Mouse (Mus musculus): ENCODE results near the gene Spryd4.
"Not testable (repeated sequence)": the region's sequence is repeated elsewhere in the genome, so short reads cannot be mapped to it uniquely, and the experiment has no call there.

Gene Spryd4

DNA sequence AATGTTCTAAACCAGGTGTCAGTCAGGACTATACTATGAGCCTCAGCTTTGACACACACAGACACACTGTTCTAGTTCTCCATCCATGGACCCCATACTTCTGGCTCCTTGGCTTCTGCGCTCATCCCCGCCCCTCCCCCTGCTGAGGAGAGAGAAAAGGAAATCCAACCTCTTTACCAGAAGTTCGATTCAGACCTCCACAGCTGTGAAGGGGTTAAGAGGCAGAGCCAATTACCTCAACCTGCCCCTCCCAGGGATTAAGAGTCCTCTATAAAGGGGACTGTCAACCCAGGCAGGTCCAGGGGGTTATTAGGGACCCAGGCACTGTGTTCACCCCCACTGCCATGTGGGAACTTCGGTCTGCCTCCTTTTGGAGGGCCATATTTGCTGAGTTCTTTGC, 13.9 kb upstream of the Spryd4 start, which contains the start of gene Mip:
Gene Mip, plus strand, starts transcription at position 301 of the 400 bp plus-strand sequence.
- DNase-seq (ENCODE audit: low spot score), result no peak

DNA sequence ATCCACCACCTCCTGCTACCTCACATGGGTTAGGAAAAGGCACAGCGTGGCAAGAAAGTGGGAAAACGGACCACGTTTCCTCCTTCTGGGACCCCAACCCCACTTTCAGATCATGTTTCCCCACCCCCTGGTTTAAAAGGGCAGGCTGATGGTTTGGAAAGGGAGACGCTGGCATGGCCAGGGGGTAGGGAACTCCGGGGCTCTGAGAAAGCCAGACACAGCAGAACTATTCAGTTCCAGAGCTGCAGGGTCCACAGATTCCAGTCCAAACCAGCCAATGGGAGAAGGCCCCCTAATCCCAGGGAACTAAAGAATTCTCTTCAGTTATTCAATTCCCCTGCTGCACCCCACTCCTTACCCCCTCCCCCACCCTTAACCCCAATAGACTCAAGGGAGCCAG, 13.5 kb upstream of the Spryd4 start:
- DNase-seq (ENCODE audit: low spot score), result no peak

DNA sequence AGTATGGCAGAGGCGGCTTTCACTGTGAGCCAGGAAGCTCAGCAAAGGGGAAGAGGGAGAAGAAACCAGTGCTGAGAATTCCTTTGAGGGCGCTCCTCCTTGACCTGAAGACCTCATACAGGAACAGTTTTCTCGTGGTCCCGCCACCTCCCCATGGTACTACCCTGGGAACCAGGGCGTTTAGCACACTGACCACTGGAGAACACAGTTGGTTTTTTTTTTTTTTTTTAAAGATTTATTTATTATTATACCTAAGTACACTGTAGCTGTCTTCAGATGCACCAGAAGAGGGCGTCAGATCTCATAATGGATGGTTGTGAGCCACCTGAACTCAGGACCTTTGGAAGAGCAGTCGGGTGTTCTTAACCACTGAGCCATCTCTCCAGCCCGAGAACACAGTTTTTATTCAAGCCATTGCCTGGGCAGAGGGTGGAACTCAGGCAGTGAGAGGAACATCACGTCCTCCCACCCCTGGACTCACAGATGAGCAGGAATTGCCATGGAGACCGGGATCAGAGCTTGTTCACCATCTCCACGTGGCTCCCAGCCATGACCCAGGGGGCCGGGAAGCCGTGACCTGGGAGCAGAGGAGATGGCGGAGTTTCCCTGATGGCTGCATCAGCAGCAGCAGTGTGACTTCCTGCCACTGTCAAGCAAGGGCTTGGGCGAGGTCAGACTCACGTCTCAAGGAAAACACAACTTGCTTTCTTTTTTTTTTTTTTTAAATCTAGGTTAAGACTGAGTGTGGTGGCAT, 10.1 kb upstream of the Spryd4 start:
- DNase-seq (ENCODE audit: low spot score), result no peak

DNA sequence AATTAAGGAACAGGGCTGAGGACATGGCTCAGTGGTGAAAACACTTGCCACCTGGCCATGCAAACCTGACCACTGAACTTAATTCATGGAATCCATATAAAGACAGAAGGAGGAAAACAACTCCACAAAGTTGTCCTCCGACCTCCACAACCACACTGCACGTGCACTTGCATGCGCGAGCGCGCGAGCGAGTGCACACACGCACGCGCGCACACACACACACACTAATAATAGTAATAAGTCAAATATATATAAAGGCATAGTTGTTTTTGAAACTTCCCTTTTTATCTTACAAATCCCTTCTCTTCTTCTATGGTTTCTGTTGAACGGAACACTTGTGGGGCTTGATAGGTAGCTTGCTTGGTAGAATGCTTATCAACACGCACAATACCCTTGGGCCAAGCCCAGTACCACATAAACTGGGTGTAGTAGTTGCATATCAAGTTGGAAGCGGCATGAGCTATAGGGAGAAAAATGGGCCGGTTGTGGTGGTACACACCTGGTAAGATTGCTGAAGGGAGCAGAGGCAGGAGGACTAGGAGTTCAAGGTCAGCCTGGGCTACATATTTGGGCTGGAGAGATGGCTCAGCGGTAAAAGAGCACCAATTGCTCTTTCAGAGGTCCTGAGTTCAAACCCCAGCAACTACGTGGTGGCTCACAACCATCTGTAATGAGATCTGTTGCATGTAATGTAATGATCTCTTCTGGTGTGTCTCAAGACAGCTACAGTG, 6.9 kb upstream of the Spryd4 start:
- no peak for DNase-seq (ENCODE audit: low spot score)

DNA sequence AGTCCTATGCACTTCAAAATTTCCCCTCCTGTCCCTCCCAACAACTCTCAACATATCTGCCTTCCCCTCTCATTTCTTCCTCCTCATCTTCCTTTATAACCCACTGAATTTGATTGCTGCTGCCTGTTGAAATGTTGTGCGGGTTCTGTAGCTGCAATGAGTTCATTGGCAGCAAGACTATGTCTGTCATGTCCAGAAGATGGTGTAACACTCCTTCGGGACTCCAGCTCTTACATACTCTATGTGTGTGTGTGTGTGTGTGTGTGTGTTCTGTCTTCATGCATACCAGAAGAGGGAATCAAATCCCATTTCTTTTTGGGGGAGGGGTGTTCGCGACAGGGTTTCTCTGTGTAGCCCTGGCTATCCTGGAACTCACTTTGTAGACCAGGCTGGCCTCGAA, 3.4 kb upstream of the Spryd4 start:
- no peak for DNase-seq (ENCODE audit: low spot score)

DNA sequence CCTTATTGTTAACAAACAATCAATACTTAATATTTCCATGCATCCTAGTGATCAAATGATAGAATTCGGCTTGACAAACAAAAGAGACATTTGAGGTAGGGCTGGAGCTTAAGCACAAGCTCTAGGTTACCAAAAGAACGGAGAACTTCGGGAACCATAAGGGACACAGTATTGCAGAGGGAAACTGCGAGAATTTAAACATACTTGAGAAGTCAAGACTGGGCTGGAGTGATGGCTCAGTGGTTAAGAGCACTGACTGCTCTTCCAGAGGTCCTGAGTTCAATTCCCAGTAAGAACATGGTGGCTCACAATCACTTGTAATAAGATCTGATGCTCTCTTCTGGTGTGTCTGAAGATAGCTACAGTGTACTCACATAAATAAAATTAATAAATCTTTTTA, 2.5 kb upstream of the Spryd4 start:
- not testable (repeated sequence) for DNase-seq (ENCODE audit: low spot score)

DNA sequence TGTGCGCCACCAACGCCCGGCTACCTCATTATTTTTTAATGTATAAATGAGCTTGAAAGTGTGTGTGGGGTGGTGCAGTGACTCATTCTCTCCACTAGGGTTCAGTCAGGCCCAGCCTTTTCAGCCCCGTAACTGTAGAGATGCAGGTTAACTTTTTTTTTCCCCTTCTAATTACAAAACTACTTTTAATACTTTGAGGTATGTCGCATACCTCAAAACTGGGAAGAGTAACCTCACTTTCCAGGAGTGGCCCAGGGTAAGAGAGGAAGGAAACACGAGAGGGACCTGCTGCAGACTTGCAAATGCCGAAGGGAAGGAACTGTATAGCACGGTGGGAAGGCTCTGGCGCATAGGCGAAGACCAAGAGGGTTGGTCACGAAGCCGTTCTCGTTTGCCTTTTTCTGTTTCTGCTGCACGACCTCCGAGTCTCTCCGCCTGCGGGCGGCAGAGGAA, 1.3 kb upstream of the Spryd4 start:
- DNase-seq (ENCODE audit: low spot score), result peak; percentile 35

DNA sequence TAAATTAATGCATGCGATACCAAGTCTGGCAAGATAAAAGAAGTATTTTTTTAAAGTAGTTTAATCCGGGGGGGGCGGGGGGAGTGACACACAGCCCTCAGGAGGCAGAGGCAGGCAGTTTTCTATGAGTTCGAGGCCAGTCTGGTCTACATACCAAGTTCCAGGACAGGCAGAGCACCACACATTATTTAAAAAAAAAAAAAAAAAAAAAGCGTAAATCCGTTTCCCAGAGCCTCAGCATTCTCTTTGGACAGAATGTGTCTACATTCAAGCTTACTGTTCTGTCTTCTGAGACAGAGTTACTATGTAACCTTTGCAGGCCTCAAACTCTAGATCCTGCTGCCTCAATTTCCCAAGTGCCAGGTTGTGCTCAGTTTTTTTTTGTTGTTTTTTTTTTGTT, 541 bp upstream of the Spryd4 start:
- DNase-seq (ENCODE audit: low spot score), result no peak

DNA sequence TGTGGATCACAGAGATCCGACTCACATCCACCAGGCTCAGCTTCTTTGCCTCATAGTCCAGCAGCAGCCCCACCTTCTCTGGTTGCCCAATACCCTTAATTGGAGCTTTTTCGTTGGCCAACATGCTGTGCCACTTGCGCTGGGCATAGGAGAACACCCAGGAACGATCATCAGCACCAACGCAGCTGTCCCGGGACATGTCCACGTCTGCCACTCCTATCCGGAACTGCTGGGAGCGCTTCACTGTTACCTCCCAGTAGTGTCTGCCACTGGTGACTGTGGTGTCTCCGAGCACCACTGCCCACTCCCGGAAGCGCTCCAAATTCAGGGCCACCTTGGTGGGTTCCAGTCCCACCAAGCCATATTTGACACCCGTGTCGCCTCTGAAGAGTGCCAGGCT, 653 bp downstream of the Spryd4 start:
- peak; percentile 16 for DNase-seq (ENCODE audit: low spot score)

DNA sequence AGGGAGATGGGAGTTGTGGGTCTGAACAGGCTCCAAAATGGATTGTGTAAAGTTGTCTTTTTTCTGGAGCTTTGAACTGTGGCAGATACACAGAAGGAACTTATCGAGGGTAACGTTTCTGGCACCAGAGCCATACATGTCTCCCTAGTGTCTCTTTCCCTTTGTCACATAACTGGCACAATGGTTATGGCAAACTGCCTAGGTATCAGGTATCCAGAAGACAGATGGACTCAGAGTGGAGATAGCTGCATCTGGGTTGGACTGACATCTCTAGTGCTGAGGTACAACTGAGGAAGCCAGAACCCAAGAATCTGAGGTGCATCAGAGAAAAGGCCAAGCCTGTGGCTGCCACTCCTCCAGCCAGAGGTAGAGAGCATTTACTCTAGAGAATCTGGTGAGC, 1.5 kb downstream of the Spryd4 start:
- DNase-seq (ENCODE audit: low spot score), result no peak

DNA sequence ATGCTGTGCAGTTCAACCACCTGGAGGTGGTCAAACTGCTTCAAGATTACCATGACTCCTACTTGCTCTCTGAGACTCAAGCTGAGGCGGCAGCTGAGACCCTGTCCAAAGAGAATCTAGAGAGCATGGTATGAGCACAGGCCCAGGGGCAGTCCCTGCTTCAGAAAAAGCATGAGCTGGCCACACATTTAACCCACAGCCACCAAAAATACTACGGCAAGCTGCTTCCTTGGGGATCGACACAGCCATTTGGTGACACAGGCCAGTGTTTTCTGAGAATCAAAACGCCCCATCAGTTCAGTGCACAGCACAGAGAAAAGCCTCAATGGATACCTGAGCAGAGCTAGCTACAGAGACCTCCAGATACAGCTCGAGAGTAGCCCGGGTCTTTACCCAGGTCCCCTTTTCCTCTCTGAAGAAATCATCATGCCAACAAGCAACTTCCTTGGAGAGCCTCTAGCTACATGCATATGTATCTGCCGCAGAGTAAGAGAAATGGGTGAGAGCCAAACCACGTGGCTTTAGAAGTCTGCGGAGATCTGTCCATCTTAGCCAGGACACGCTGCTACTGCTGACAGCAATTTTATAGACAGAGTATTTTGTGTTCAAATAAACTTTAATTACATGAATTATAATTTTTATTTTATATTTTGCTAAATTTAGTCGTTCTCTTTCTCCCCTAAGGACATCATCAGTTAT, 2.1 kb downstream of the Spryd4 start:
- DNase-seq (ENCODE audit: low spot score), result no peak

DNA sequence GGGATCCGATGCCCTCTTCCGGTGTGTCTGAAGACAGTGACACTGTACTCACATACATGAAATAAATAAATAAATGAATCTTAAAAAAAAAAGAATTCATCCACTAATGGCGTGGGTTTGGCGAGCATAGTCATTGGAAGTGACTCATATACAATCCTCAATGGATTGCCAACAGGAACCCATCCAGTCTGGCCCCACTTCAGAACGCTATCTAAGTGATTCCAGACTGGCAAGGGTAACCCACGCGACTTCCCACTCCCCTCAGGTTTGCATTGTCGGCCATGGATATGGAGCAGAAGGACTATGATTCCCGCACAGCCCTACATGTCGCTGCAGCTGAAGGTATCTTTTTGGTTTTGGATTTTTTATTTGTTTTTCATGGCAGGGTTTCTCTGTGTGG, 3.3 kb downstream of the Spryd4 start:
- no peak for DNase-seq (ENCODE audit: low spot score)

DNA sequence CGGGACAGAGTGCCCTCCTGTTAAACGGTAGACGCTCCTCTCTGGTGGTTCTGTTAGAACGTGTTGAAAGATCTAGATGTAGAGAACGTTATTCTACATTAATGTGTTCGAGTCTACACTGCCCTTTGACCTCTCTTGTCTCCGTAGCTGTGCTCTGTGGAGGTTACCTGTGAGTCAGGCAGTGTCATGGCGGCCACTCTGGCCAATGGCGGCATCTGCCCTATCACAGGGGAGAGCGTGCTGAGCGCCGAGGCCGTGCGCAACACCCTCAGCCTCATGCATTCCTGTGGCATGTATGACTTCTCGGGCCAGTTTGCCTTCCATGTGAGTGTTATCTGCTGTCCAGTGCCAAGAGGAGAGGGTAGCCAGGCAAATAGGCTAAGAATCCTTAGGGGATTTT, 6.7 kb downstream of the Spryd4 start:
- no peak for DNase-seq (ENCODE audit: low spot score)

DNA sequence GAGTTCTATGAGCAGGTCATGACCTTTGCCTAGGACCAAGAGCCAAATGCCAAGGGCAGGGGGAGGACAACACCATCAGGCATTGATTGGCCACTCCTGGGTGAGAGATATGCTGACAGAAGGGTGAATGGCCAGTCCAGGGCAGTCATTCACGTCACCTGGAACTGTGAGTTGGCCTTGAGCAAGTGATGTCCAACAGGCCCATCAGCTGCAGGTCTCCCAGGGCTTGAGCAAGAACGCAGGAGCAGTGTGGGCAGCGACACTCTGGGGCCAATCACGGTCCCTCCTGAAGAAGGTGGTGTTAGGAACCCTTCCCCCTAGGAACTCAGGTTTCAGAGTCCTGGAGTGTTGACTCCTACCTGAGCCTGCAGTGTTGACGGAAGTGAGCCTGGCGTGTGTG, 9.8 kb downstream of the Spryd4 start:
- no peak for DNase-seq (ENCODE audit: low spot score)

DNA sequence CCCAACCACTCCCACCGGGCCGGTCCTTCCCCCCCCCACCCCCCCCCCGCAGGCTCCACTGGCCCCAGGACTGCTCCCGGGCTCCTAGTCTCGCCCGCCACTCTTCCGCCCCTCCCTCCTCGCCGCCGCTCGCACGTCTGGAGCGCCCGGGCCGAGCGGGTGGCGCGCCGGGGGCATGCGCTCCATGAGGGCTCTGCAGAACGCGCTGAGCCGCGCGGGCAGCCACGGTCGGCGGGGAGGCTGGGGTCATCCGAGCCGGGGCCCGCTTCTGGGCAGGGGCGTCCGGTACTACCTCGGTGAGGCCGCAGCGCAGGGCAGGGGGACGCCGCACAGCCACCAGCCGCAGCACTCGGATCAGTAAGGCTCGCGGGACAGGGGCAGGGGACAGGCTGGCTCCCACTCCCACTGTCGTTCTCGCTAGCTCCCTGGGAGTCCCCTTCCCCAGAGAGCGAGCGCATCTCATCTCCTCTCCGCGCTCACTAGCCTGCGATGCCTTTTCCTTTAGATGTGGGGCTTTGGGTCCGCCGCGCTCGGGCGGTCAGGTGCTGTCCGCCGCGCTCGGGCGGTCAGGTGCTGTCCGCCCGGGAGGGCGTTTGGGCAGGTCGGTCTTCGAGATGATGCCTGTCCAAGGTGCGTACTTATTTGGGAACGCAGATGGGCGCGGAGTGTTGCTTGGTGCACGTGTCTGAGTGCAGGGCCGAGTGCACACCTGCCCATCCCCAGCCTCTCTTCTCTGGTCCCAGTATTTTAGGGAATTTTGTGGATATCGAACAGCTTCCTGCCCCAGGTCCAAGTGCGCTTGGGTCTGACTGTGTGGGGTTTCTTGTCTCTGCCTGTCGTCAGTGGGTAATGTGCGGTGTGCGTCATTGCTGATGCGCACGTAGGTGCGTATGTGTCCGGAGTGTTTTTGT, 16.8 kb downstream of the Spryd4 start:
- DNase-seq (ENCODE audit: low spot score), result peak; percentile 36

DNA sequence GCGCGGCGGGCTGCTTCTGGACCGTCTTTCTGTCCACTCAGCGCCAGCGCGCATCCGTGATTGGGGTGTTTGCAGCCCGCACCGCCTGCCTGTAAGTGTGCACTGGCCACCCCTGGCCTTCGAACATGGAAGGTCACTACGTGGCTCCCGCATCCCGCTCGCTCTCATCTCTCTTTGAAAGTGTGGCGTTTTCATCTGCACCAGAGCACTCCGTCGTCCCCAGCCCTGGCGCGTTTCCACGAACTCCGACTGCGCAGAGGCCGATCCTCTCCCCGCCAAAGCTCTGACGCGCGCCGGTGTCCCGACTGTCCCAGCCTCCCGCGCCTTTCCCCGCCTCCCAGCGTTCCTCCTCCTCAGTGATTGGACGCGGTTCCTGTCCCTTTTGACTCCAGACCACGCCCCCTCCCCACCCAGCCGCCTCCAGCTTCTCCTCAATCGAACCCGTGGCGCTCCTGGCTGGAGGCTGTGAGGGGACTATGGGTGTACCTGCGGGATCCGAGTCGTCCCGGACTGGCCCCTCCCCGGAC, 17.5 kb downstream of the Spryd4 start, which contains the start of gene Gls2:
Gene Gls2, plus strand, starts transcription at position 434 of the 527 bp plus-strand sequence.
- DNase-seq (ENCODE audit: low spot score), result peak; percentile 95

DNA sequence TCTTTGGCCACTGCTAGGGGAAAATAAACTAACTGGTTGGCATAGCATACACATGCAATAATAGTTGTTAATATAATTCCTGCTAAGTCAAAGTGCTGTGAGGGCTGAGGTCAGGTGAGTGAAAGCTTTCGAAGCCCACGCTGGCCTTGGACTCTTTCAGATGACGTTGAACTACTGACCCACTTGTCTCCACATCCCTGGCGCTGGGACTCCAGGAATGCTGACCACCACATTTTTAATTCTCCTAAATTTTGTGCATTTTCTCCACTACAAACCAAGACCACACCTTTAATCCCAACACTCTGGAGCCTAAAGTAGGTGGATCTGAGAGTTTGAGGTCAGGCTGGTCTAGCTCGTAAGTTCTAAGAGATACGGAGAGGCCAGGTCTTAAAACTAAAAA, 18.5 kb downstream of the Spryd4 start:
- DNase-seq (ENCODE audit: low spot score), result no peak

DNA sequence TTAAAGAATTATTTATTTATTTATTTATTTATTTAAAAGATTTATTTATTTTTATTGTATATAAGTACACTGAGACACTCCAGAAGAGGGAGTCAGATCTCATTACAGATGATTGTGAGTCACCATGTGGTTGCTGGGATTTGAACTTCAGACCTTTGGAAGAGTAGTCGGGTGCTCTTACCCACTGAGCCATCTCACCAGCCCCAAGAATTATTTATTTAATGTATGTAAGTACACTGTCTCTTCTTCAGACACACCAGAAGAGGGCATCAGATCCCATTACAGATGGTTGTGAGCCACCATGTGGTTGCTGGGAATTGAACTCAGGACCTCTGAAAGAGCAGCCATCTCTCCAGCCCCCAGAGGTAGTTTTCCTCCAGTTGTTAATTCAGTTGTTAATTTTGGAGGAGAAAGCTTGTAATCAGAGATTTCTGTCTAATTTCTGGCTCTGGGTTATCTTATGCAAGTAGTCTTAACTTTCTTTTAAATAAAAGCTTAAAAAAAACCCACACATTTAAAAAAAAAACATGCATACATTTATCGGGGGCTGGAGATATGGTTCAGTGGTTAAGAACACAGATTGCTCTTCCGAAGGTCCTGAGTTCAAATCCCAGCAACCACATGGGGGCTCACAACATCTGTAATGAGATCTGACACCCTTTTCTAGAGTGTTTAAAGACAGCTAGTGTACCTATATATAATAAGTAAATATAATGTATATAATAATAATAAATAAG, 19.4 kb downstream of the Spryd4 start:
- DNase-seq (ENCODE audit: low spot score), result not testable (repeated sequence)

DNA sequence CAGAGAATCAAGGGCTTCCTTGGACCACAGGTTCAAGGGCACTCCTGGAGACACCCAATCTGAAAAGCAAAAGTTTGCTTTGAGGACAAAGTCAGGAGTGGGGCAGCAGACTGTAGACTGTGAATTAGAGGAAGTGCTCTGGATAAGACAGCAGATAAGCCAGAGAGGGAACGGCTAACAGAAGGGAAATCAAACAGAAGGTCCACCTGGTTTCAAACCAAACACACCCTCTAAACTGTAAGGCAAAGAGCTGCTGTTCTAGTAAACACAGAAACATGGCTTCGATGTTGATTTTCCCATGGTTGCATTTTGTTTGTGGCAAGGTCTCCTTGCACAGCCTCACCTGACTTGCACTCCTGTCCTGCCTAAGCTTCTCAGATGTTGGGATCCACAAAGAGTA, 20.1 kb downstream of the Spryd4 start:
- no peak for DNase-seq (ENCODE audit: low spot score)

DNA sequence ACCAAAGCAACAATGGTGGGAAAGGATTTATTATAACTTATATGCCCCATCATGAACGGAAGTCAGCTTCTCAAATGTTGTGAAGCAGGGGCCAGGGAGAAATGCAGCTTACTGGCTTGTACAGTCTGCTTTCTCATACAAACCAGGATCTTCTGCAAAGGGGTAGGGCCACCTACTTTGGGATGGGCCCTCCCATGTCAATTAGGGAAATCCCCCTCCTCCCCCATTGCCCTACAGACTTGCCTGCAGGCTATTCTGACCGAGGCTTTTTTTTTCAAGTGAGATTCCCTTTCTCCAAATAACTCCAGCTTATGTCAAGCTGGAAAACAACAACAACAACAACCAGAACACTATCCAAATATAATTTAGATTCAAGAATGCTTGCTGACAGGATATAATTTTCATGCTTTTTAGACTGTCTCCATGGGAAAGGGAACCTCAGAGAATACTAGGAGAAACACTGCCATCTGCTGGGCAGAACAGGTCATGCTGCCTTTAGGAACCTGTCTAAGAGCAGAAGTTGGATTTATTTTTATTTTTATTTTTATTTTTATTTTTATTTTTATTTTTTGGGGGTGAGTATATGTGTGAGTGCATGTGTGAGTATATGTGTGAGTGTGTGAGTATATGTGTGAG, 23.2 kb downstream of the Spryd4 start:
- DNase-seq (ENCODE audit: low spot score), result peak; percentile 68

Data from urinary bladder, postnatal 25 days (tissue).